Mouse (Mus musculus) G1E (cell line): ENCODE data around the gene Arhgap6.

Experiments used
- CTCF ChIP-seq: IDR thresholded peaks from 2 replicates; pipeline ENCODE4 v1.5.1; 2012; ENCODE audit warnings: low read depth, low read length, inconsistent platforms, mixed read lengths
- GATA1 ChIP-seq: IDR thresholded peaks from 2 replicates; pipeline ENCODE4 v1.6.1; 2012; ENCODE audit warnings: borderline replicate concordance, low read length, inconsistent platforms, mixed read lengths
- POLR2AphosphoS5 ChIP-seq: IDR thresholded peaks from 2 replicates; pipeline ENCODE4 v1.6.1; 2012; ENCODE audit warnings: low read depth, low read length, inconsistent platforms; ENCODE audit not compliant: insufficient replicate concordance
- TAL1 ChIP-seq: conservative IDR thresholded peaks from 2 replicates; pipeline ENCODE4 v1.6.1; 2012; ENCODE audit warnings: low read depth, low read length, inconsistent platforms, mixed read lengths

- TF ChIP-seq CTCF (no peak), GATA1 (no peak), TAL1 (no peak), POLR2AphosphoS5 (no peak)
Measured at GRCm38 (mm10) chrX:169153805-169154204, 358.9 kb downstream of the Arhgap6 start.
